ENCODE assay signal across 11 mouse cellular contexts in the genomic region with DNA sequence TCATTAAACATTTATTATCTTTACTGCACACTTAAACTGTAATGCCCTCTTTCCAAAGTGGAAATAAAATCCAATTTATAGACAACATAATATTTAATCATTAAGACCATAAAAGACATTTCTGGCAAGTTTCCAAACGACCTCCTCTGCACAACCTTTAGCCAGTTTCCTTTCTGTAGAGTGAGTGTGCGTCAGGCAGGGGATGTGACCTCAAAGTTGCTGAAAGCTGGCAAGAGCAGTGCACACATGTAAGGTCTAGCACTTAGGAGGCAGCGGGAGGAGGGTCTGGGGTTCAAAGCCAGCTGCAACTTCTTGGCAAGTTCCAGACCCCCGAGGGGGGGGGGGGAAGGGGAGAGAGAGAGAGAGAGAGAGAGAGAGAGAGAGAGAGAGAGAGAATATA.
"Had no signal": no experiment of that assay in that cellular context is flagged by ENCODE, and none has a peak within 500 bp of the region (broad histone marks: within the 10 kb centered on the region; RNA-seq: fewer than 3 reads in every experiment).

No protein-coding gene starts in this region.

- H3K27me3 ChIP-seq: liver, embryonic 12.5 days; midbrain, embryonic 13.5 days; stomach, embryonic 15.5 days had no signal

- DNase-seq: kidney, adult 2 months; layer of hippocampus, adult 9-11 months; layer of hippocampus, postnatal 36 days; right cerebral cortex, postnatal 14 days; thymus, adult 2 months; thymus, postnatal 25 days had no signal

- H3K4me3 ChIP-seq: limb, embryonic 12.5 days; liver, embryonic 12.5 days; midbrain, embryonic 13.5 days; stomach, embryonic 15.5 days had no signal

- H3K27ac ChIP-seq: limb, embryonic 12.5 days; liver, embryonic 12.5 days; midbrain, embryonic 13.5 days; stomach, embryonic 15.5 days had no signal

- H3K36me3 ChIP-seq: limb, embryonic 12.5 days; liver, embryonic 12.5 days; midbrain, embryonic 13.5 days; stomach, embryonic 15.5 days had no signal

- H3K9me3 ChIP-seq: limb, embryonic 12.5 days; liver, embryonic 12.5 days; midbrain, embryonic 13.5 days; stomach, embryonic 15.5 days had no signal

- H3K4me1 ChIP-seq: midbrain, embryonic 13.5 days; stomach, embryonic 15.5 days had no signal

- H3K4me2 ChIP-seq: limb, embryonic 12.5 days; liver, embryonic 12.5 days; midbrain, embryonic 13.5 days; stomach, embryonic 15.5 days had no signal

- ATAC-seq: intestine, embryonic 16.5 days; liver, embryonic 12.5 days; midbrain, embryonic 13.5 days had no signal

- H3K9ac ChIP-seq: limb, embryonic 12.5 days; liver, embryonic 12.5 days; midbrain, embryonic 13.5 days; stomach, embryonic 15.5 days had no signal
